Mouse (Mus musculus) brain, embryonic 14.5 days (tissue): ENCODE measurements around the gene Ppp1r13b.

Source experiments
- CTCF ChIP-seq: fragments of 200-500 bp; IDR thresholded peaks from 2 replicates; pipeline ENCODE4 v1.5.1; 2012; ENCODE audit warnings: inconsistent platforms, mild to moderate bottlenecking, moderate library complexity, borderline replicate concordance; ENCODE audit not compliant: insufficient read depth, insufficient read length; ENCODE audit errors: extremely low read depth
- POLR2A ChIP-seq: fragments of 200-500 bp; IDR thresholded peaks from 2 replicates; pipeline ENCODE4 v1.6.1; 2012; ENCODE audit warnings: mild to moderate bottlenecking, inconsistent platforms, borderline replicate concordance; ENCODE audit not compliant: poor library complexity, insufficient read depth, insufficient read length, severe bottlenecking; ENCODE audit errors: extremely low read depth

DNA sequence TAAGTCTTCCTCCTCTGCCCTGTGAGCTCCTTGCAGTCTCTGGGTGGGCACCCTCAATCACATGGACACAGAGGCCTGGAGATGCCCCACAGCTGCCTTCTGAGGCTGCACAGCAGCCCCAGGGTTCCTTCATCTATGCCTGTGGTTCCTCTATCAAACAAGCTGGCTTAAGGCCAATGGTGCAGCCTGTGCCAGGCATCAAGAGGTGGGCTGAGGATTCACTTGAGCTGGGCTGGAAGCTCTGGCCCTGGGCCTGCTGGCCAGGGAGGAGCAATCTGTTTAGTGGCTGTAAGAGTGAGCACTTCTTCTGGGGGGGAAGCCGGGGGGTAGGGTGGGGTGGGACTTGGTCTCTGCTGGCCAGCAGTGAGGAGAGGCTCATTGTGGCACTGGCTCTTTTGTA lies 19.4 kb upstream of the Ppp1r13b start:
- no peak for TF ChIP-seq POLR2A
- no peak for TF ChIP-seq CTCF
